Mouse (Mus musculus) heart, postnatal 10 days (tissue): Measurements from ENCODE around the gene Ndufb3. TPM values are rescaled to one million over a fixed set of nuclear protein-coding genes. Genes with fewer than 3 reads are reported as not detected.
"Not testable (repeated sequence)": the region's sequence is repeated elsewhere in the genome, so short reads cannot be mapped to it uniquely, and the experiment has no call there.

ENCODE experiments used
- DNase-seq, 2 experiments: peaks; one replicate each; pipeline ENCODE4 v3.0.0; 2021
- intact Hi-C: fragments of 180-260 bp; cut with DNase I; formaldehyde crosslinking; loops from one replicate; pipeline ENCODE4 v1.15.1; 2025
- total RNA-seq, 2 experiments: library from RNA; stranded (reverse); gene quantifications; 2 replicates each; pipeline ENCODE4 v1.2.3; 2021

Ndufb3 gene
- total RNA-seq, 2 experiments from 2014 or later = 233 to 237 TPM

GRCm38 (mm10) chr1:58616176-58616575 is 30.0 kb downstream of the Ndufb3 start:
- intact Hi-C loops = no loop called here
- no peak for DNase-seq

GRCm38 (mm10) chr1:58617076-58617475 is 30.9 kb downstream of the Ndufb3 start:
- intact Hi-C loops = no loop called here
- DNase-seq = no peak

DNA sequence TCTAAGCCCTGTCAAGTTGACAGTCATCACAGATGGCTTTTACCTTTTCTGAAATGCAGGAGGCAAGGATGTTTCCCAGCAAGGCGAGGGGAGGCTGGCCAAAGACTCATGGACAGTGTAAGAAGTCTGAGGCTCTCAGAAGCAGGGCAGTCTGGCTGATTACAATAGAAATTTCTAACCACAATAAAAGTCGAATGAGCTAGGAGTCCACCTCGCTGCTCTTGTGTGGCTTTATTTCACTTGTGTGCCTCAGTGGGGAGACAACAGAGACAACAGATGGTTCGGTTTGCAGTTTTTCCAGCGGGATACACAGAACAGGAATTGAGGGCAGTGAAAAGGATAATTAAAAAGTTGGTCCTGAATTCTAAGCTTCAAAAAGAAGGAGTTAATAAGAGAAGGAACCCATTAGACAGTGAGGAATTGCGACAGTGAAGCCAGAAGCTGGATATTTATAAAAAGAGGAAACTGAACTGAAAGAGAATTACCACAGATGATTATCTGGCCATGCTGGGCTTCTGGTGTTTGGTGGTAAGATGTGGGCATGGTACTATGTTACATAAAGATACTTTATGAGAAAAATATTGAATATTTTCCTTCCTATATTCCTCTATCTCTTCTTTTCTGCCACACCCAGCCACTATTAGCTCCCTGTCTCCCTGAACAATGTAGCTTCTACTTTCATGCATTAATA is 31.9 kb downstream of the Ndufb3 start:
- intact Hi-C loops = no loop called here
- no peak for DNase-seq

DNA sequence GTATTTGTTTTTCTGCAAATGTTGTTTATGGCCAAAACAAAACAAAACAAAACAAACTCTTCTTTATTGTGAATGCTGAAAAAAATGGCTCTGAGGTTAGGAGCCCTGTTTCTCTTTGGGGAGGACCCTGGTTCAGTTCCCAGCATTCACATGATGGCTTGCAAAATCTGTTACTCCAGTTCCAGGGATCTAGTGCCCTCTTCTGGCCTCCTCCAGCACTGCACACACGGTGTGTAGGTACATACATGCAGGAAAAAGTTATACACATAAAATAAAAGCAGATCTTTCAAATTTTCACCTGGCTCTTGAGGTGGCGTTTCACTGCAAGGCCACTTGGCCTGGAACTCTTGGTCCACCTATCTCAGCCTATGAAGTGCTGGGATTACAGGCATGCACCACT is 32.6 kb downstream of the Ndufb3 start:
- intact Hi-C loops = no loop called here
- DNase-seq = no peak

DNA sequence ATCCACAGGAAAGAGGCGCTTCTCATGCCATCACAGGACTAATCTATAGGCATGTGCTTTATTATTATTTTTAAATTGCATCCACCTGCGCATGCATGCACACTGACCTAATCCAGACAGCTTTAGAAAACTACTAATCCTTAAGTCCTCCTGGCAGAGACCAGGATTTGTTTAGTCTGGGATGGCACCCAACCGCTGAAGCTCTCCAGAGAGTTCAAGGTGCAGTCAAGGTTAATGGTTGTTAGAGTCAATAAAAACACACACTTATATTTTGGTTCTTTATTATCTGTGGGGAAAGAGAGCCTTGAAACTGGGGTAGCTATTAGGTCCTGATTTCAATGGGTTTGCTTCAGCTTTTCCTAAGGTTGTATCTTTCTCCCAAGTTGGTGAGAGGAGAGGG is 35.1 kb downstream of the Ndufb3 start:
- intact Hi-C loops = no loop called here
- DNase-seq = peak; percentile 41 to 57

- intact Hi-C loops = no loop called here
- peak; percentile 37 to 45 for DNase-seq
Measured at GRCm38 (mm10) chr1:58621996-58622748, 36.0 kb downstream of the Ndufb3 start.

- DNase-seq, intact Hi-C loops: not testable (repeated sequence)
Measured at GRCm38 (mm10) chr1:58628847-58629246, 42.7 kb downstream of the Ndufb3 start.

Other genes with a start within 250 kb of the Ndufb3 start
- 100 to 1,000 TPM; 109 to 117 TPM for gene Bzw1, start 193.5 kb upstream of the Ndufb3 start, total RNA-seq
- gene Clk1, start 162.3 kb upstream of the Ndufb3 start, total RNA-seq = 10 to 100 TPM; 62.6 to 80.1 TPM
- 10 to 100 TPM; 15.1 to 15.8 TPM for gene Nif3l1, start 141.2 kb upstream of the Ndufb3 start, total RNA-seq
- 10 to 100 TPM; 18.7 TPM for gene Ppil3, start 140.9 kb upstream of the Ndufb3 start, total RNA-seq
- gene Orc2, start 81.3 kb upstream of the Ndufb3 start, total RNA-seq = 10 to 100 TPM; 12.7 to 16.1 TPM
- 10 to 100 TPM; 12.5 to 15.7 TPM for gene Fam126b, start 61 bp upstream of the Ndufb3 start, total RNA-seq
- under 1 TPM in 1 of 2 experiments, not detected in 1; 0.60 TPM for gene Als2cr12, start 109.6 kb downstream of the Ndufb3 start, total RNA-seq
- 10 to 100 TPM; 65.7 to 68.1 TPM for gene Cflar, start 125.1 kb downstream of the Ndufb3 start, total RNA-seq
- gene Casp8, start 209.0 kb downstream of the Ndufb3 start, total RNA-seq = 10 to 100 TPM; 12.6 to 16.3 TPM